Mouse (Mus musculus): Measurements from ENCODE around the gene Itih4. TPM values are rescaled to one million over a fixed set of nuclear protein-coding genes. Genes with fewer than 3 reads are reported as not detected.

Itih4 gene
- polyA plus RNA-seq, 1 experiment: 0.04 TPM

GRCm38 (mm10) chr14:30865311-30865710, 21.0 kb upstream of the Itih4 start:
- H3K9me3 ChIP-seq: no peaks in the 10 kb centered on the region
- no peak for TF ChIP-seq GATA1 (IDR thresholded peaks at IDR 0.05; ENCODE audit: borderline replicate concordance, low read length)
- no peak for TF ChIP-seq FLI1 (IDR thresholded peaks at IDR 0.05; ENCODE audit: low read length)
- H3K27me3 ChIP-seq (replicated peaks): no peaks in the 10 kb centered on the region
- H3K36me3 ChIP-seq (replicated peaks; ENCODE audit: low read length): peaks cover 44% of the 10 kb centered on the region
- no peak overlapping the region for H3K4me3 ChIP-seq (replicated peaks)
- H3K4me1 ChIP-seq: peaks cover 53% of the 10 kb centered on the region

- Histone ChIP-seq H3K4me3 (replicated peaks) (no peak overlapping the region), H3K36me3 (replicated peaks; ENCODE audit: low read length) (peaks cover 52% of the 10 kb centered on the region), H3K4me1 (peaks cover 67% of the 10 kb centered on the region), H3K27me3 (replicated peaks) (no peaks in the 10 kb centered on the region), H3K9me3 (no peaks in the 10 kb centered on the region)
- TF ChIP-seq FLI1 (IDR thresholded peaks at IDR 0.05; ENCODE audit: low read length) (no peak), GATA1 (IDR thresholded peaks at IDR 0.05; ENCODE audit: borderline replicate concordance, low read length) (no peak)
Measured at GRCm38 (mm10) chr14:30867042-30867441, 19.2 kb upstream of the Itih4 start.

GRCm38 (mm10) chr14:30868826-30869225, 17.4 kb upstream of the Itih4 start:
- TF ChIP-seq FLI1 (IDR thresholded peaks at IDR 0.05; ENCODE audit: low read length) (no peak), GATA1 (IDR thresholded peaks at IDR 0.05; ENCODE audit: borderline replicate concordance, low read length) (no peak)
- peaks cover 65% of the 10 kb centered on the region for H3K36me3 ChIP-seq (replicated peaks; ENCODE audit: low read length)

GRCm38 (mm10) chr14:30869391-30869801, 16.9 kb upstream of the Itih4 start:
- Histone ChIP-seq H3K27me3 (replicated peaks) (no peaks in the 10 kb centered on the region), H3K9me3 (no peaks in the 10 kb centered on the region), H3K36me3 (replicated peaks; ENCODE audit: low read length) (peaks cover 65% of the 10 kb centered on the region), H3K4me3 (replicated peaks) (peak overlapping the region; percentile 54), H3K4me1 (peaks cover 81% of the 10 kb centered on the region)
- TF ChIP-seq GATA1 (IDR thresholded peaks at IDR 0.05; ENCODE audit: borderline replicate concordance, low read length) (no peak), FLI1 (IDR thresholded peaks at IDR 0.05; ENCODE audit: low read length) (no peak)

More at GRCm38 (mm10) chr14:30868826-30869225, 17.4 kb upstream of the Itih4 start:
- no peak overlapping the region for H3K4me3 ChIP-seq (replicated peaks)
- H3K9me3 ChIP-seq: no peaks in the 10 kb centered on the region
- H3K4me1 ChIP-seq: peaks cover 77% of the 10 kb centered on the region
- H3K27me3 ChIP-seq (replicated peaks): no peaks in the 10 kb centered on the region

- H3K4me1 ChIP-seq: peaks cover 80% of the 10 kb centered on the region
- TF ChIP-seq GATA1 (IDR thresholded peaks at IDR 0.05; ENCODE audit: borderline replicate concordance, low read length): no peak
- TF ChIP-seq FLI1 (IDR thresholded peaks at IDR 0.05; ENCODE audit: low read length): no peak
- H3K36me3 ChIP-seq (replicated peaks; ENCODE audit: low read length): peaks cover 66% of the 10 kb centered on the region
Measured at GRCm38 (mm10) chr14:30870206-30871147, 15.8 kb upstream of the Itih4 start.

DNA sequence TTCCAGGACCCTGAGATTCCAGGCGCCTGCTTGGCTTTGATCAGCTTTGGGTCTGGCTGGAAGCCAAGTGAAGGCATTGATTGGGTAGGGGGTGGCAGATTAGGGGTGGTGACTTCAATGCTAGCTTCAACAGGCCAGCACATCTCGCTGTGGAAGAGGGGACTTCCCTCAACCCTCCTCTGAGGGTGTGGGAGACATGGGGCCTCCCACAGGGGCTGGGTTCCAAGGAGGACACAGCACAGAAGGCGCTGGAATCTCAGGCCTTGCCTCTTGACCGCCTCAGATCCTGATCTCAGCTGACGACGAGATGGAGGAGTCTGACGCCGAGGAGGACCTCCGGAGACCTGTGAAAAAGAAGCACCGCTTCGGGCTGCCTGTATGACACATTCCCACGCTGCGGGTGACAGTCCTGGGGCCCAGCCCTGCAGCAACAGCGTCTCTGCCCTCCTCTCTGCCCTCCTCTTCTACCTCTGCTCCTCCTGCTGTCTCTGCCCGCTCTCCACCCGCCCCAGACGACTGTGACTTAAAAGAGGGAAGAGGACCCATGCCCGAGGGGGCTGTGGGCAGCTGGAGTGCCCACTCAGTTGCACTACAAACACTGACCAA, 12.1 kb upstream of the Itih4 start:
- Histone ChIP-seq H3K4me3 (replicated peaks) (no peak overlapping the region), H3K36me3 (replicated peaks; ENCODE audit: low read length) (peaks cover 62% of the 10 kb centered on the region), H3K9me3 (no peaks in the 10 kb centered on the region), H3K27me3 (replicated peaks) (no peaks in the 10 kb centered on the region), H3K4me1 (peaks cover 79% of the 10 kb centered on the region)
- TF ChIP-seq FLI1 (IDR thresholded peaks at IDR 0.05; ENCODE audit: low read length) (no peak), GATA1 (IDR thresholded peaks at IDR 0.05; ENCODE audit: borderline replicate concordance, low read length) (no peak)

More at GRCm38 (mm10) chr14:30870206-30871147, 15.8 kb upstream of the Itih4 start:
- no peaks in the 10 kb centered on the region for H3K9me3 ChIP-seq
- H3K4me3 ChIP-seq (replicated peaks): peak overlapping the region; percentile 64
- H3K27me3 ChIP-seq (replicated peaks): no peaks in the 10 kb centered on the region

- H3K4me1 ChIP-seq: peaks cover 79% of the 10 kb centered on the region
- H3K9me3 ChIP-seq: no peaks in the 10 kb centered on the region
- H3K4me3 ChIP-seq (replicated peaks): no peak overlapping the region
- peaks cover 58% of the 10 kb centered on the region for H3K36me3 ChIP-seq (replicated peaks; ENCODE audit: low read length)
- TF ChIP-seq FLI1 (IDR thresholded peaks at IDR 0.05; ENCODE audit: low read length) (no peak), GATA1 (IDR thresholded peaks at IDR 0.05; ENCODE audit: borderline replicate concordance, low read length) (no peak)
- no peaks in the 10 kb centered on the region for H3K27me3 ChIP-seq (replicated peaks)
Measured at GRCm38 (mm10) chr14:30875130-30875865, 11.0 kb upstream of the Itih4 start.

GRCm38 (mm10) chr14:30875955-30876354, 10.3 kb upstream of the Itih4 start:
- Histone ChIP-seq H3K4me1 (peaks cover 79% of the 10 kb centered on the region), H3K4me3 (replicated peaks) (no peak overlapping the region), H3K36me3 (replicated peaks; ENCODE audit: low read length) (peaks cover 54% of the 10 kb centered on the region), H3K27me3 (replicated peaks) (no peaks in the 10 kb centered on the region), H3K9me3 (no peaks in the 10 kb centered on the region)
- no peak for TF ChIP-seq FLI1 (IDR thresholded peaks at IDR 0.05; ENCODE audit: low read length)
- TF ChIP-seq GATA1 (IDR thresholded peaks at IDR 0.05; ENCODE audit: borderline replicate concordance, low read length): no peak

- peaks cover 50% of the 10 kb centered on the region for H3K36me3 ChIP-seq (replicated peaks; ENCODE audit: low read length)
- H3K4me1 ChIP-seq: peaks cover 79% of the 10 kb centered on the region
- no peaks in the 10 kb centered on the region for H3K27me3 ChIP-seq (replicated peaks)
- no peaks in the 10 kb centered on the region for H3K9me3 ChIP-seq
- no peak overlapping the region for H3K4me3 ChIP-seq (replicated peaks)
- TF ChIP-seq FLI1 (IDR thresholded peaks at IDR 0.05; ENCODE audit: low read length) (no peak), GATA1 (IDR thresholded peaks at IDR 0.05; ENCODE audit: borderline replicate concordance, low read length) (no peak)
Measured at GRCm38 (mm10) chr14:30876451-30876850, 9.8 kb upstream of the Itih4 start.

Data from megakaryocyte, embryonic 14.5 days (primary cell).